Mouse (Mus musculus): ENCODE results near the gene Jund. TPM values are rescaled to one million over a fixed set of nuclear protein-coding genes. Genes with fewer than 3 reads are reported as not detected.

Jund gene
- polyA plus RNA-seq, 1 experiment: 246 TPM

GRCm38 (mm10) chr8:70725792-70726447 is 27.2 kb downstream of the Jund start:
- no peaks in the 10 kb centered on the region for H3K36me3 ChIP-seq (ENCODE audit: control insufficient read depth, insufficient read depth)
- no peak overlapping the region for H3K4me2 ChIP-seq (ENCODE audit: low read depth)
- H3K27me3 ChIP-seq (ENCODE audit: control insufficient read depth, insufficient read depth, insufficient read length): no peaks in the 10 kb centered on the region
- H3K79me2 ChIP-seq (ENCODE audit: control insufficient read depth, insufficient read depth): no peaks in the 10 kb centered on the region
- TF ChIP-seq SRF (IDR thresholded peaks at IDR 0.05; ENCODE audit: control insufficient read depth, insufficient read length, low read depth) (no peak), POLR2AphosphoS2 (IDR thresholded peaks at IDR 0.05; ENCODE audit: insufficient read length, low read depth) (no peak)
- H3K4me3 ChIP-seq: no peak overlapping the region
- H3ac ChIP-seq (ENCODE audit: control insufficient read depth, insufficient read length): no peak overlapping the region

- Histone ChIP-seq H3K79me2 (ENCODE audit: control insufficient read depth, insufficient read depth) (no peaks in the 10 kb centered on the region), H3K27me3 (ENCODE audit: control insufficient read depth, insufficient read depth, insufficient read length) (no peaks in the 10 kb centered on the region), H3ac (ENCODE audit: control insufficient read depth, insufficient read length) (no peak overlapping the region), H3K36me3 (ENCODE audit: control insufficient read depth, insufficient read depth) (no peaks in the 10 kb centered on the region), H3K4me3 (no peak overlapping the region), H3K4me2 (ENCODE audit: low read depth) (no peak overlapping the region)
- no peak for TF ChIP-seq POLR2A (IDR thresholded peaks at IDR 0.05; ENCODE audit: insufficient read length, low read depth)
- TF ChIP-seq USF1 (IDR thresholded peaks at IDR 0.05; ENCODE audit: low read depth): no peak
- TF ChIP-seq TCF3 (IDR thresholded peaks at IDR 0.05; ENCODE audit: insufficient read length, low read depth): no peak
- no peak for TF ChIP-seq SRF (IDR thresholded peaks at IDR 0.05; ENCODE audit: control insufficient read depth, insufficient read length, low read depth)
- TF ChIP-seq MYOG (IDR thresholded peaks at IDR 0.05; ENCODE audit: control insufficient read depth in 1 of 3, insufficient read depth in 1 of 3, insufficient read length in 2 of 3, low read depth in 2 of 3): no peak
- TF ChIP-seq E2F4 (IDR thresholded peaks at IDR 0.05; ENCODE audit: insufficient read depth): no peak
- TF ChIP-seq MAX (IDR thresholded peaks at IDR 0.05; ENCODE audit: low read depth): no peak
- no peak for TF ChIP-seq TCF12 (IDR thresholded peaks at IDR 0.05; ENCODE audit: insufficient read depth, poor library complexity, severe bottlenecking)
- TF ChIP-seq MYOD1 (IDR thresholded peaks at IDR 0.05; ENCODE audit: control insufficient read depth in 1 of 3, insufficient read length in 2 of 3, low read depth in 2 of 3): no peak
- TF ChIP-seq CEBPB (IDR thresholded peaks at IDR 0.05; ENCODE audit: insufficient read depth, poor library complexity, severe bottlenecking): no peak
- no peak for TF ChIP-seq REST (IDR thresholded peaks at IDR 0.05; ENCODE audit: insufficient read depth, insufficient read length)
- TF ChIP-seq POLR2AphosphoS2 (IDR thresholded peaks at IDR 0.05; ENCODE audit: insufficient read length, low read depth): no peak
Measured at GRCm38 (mm10) chr8:70726721-70727120, 28.0 kb downstream of the Jund start.

GRCm38 (mm10) chr8:70729808-70730475 is 31.2 kb downstream of the Jund start:
- Histone ChIP-seq H3K36me3 (ENCODE audit: control insufficient read depth, insufficient read depth) (no peaks in the 10 kb centered on the region), H3ac (ENCODE audit: control insufficient read depth, insufficient read length) (no peak overlapping the region), H3K79me2 (ENCODE audit: control insufficient read depth, insufficient read depth) (no peaks in the 10 kb centered on the region), H3K4me2 (ENCODE audit: low read depth) (no peak overlapping the region), H3K4me3 (no peak overlapping the region), H3K27me3 (ENCODE audit: control insufficient read depth, insufficient read depth, insufficient read length) (peaks cover 5% of the 10 kb centered on the region)
- TF ChIP-seq USF1 (IDR thresholded peaks at IDR 0.05; ENCODE audit: low read depth): no peak
- TF ChIP-seq MAX (IDR thresholded peaks at IDR 0.05; ENCODE audit: low read depth): no peak
- no peak for TF ChIP-seq POLR2AphosphoS2 (IDR thresholded peaks at IDR 0.05; ENCODE audit: insufficient read length, low read depth)
- no peak for TF ChIP-seq TCF3 (IDR thresholded peaks at IDR 0.05; ENCODE audit: insufficient read length, low read depth)
- TF ChIP-seq SRF (IDR thresholded peaks at IDR 0.05; ENCODE audit: control insufficient read depth, insufficient read length, low read depth): no peak
- TF ChIP-seq TCF12 (IDR thresholded peaks at IDR 0.05; ENCODE audit: insufficient read depth, poor library complexity, severe bottlenecking): no peak

GRCm38 (mm10) chr8:70730956-70731355 is 32.2 kb downstream of the Jund start:
- TF ChIP-seq POLR2A (IDR thresholded peaks at IDR 0.05; ENCODE audit: insufficient read length, low read depth) (no peak), TCF3 (IDR thresholded peaks at IDR 0.05; ENCODE audit: insufficient read length, low read depth) (no peak), USF1 (IDR thresholded peaks at IDR 0.05; ENCODE audit: low read depth) (no peak), MAX (IDR thresholded peaks at IDR 0.05; ENCODE audit: low read depth) (no peak), MYOG (IDR thresholded peaks at IDR 0.05; ENCODE audit: control insufficient read depth in 1 of 3, insufficient read depth in 1 of 3, insufficient read length in 2 of 3, low read depth in 2 of 3) (no peak)
- Histone ChIP-seq H3ac (ENCODE audit: control insufficient read depth, insufficient read length) (no peak overlapping the region), H3K36me3 (ENCODE audit: control insufficient read depth, insufficient read depth) (no peaks in the 10 kb centered on the region), H3K4me3 (no peak overlapping the region), H3K4me2 (ENCODE audit: low read depth) (no peak overlapping the region), H3K27me3 (ENCODE audit: control insufficient read depth, insufficient read depth, insufficient read length) (peaks cover 5% of the 10 kb centered on the region), H3K79me2 (ENCODE audit: control insufficient read depth, insufficient read depth) (no peaks in the 10 kb centered on the region)

GRCm38 (mm10) chr8:70737705-70738104 is 39.0 kb downstream of the Jund start:
- no peaks in the 10 kb centered on the region for H3K36me3 ChIP-seq (ENCODE audit: control insufficient read depth, insufficient read depth)
- H3K27me3 ChIP-seq (ENCODE audit: control insufficient read depth, insufficient read depth, insufficient read length): peaks cover 15% of the 10 kb centered on the region
- H3K79me2 ChIP-seq (ENCODE audit: control insufficient read depth, insufficient read depth): no peaks in the 10 kb centered on the region
- no peak overlapping the region for H3ac ChIP-seq (ENCODE audit: control insufficient read depth, insufficient read length)
- TF ChIP-seq E2F4 (IDR thresholded peaks at IDR 0.05; ENCODE audit: insufficient read depth): no peak
- TF ChIP-seq POLR2A (IDR thresholded peaks at IDR 0.05; ENCODE audit: insufficient read length, low read depth): no peak
- TF ChIP-seq TCF12 (IDR thresholded peaks at IDR 0.05; ENCODE audit: insufficient read depth, poor library complexity, severe bottlenecking): no peak
- TF ChIP-seq POLR2AphosphoS2 (IDR thresholded peaks at IDR 0.05; ENCODE audit: insufficient read length, low read depth): no peak
- TF ChIP-seq USF1 (IDR thresholded peaks at IDR 0.05; ENCODE audit: low read depth): no peak
- no peak for TF ChIP-seq MAX (IDR thresholded peaks at IDR 0.05; ENCODE audit: low read depth)
- no peak for TF ChIP-seq CEBPB (IDR thresholded peaks at IDR 0.05; ENCODE audit: insufficient read depth, poor library complexity, severe bottlenecking)
- no peak for TF ChIP-seq SRF (IDR thresholded peaks at IDR 0.05; ENCODE audit: control insufficient read depth, insufficient read length, low read depth)
- no peak overlapping the region for H3K4me3 ChIP-seq
- no peak overlapping the region for H3K4me2 ChIP-seq (ENCODE audit: low read depth)
